Mouse (Mus musculus) B cell, adult 62 days (primary cell): Measurements from ENCODE around the gene Tshr. TPM values are rescaled to one million over a fixed set of nuclear protein-coding genes. Genes with fewer than 3 reads are reported as not detected.

ENCODE experiments used
- total RNA-seq: library from RNA; stranded (reverse); gene quantifications from 4 replicates; pipeline ENCODE4 v1.2.4, GENCODE M21; 2023

Gene Tshr
- not detected in 4 replicates for total RNA-seq

GRCm38 (mm10) chr12:91384281-91385017 is at the start of gene Tshr, which contains the start of gene Cep128:
Tshr (plus strand) TSS chr12:91384563.
Cep128 (minus strand) TSS chr12:91384409.

GRCm38 (mm10) chr12:91589847-91590690 is 205.7 kb downstream of the Tshr start, which contains the start of gene Gtf2a1:
Gtf2a1 (minus strand) TSS chr12:91590487.

Other genes starting within 250 kb of the Tshr start
- 20.2 to 30.4 TPM (median 25.2 TPM) in 4 replicates for gene Cep128, start 154 bp upstream of the Tshr start, total RNA-seq
- 45.6 to 55.4 TPM (median 51.1 TPM) in 4 replicates for gene Gtf2a1, start 205.9 kb downstream of the Tshr start, total RNA-seq